Mouse (Mus musculus): ENCODE measurements around the gene Acta2.

Acta2 gene

GRCm38 (mm10) chr19:34192008-34192963 is 63.1 kb downstream of the Acta2 start, which contains the start of gene Stambpl1:
Gene Stambpl1, plus strand, starts transcription at chr19:34192229.
- DNase-seq (ENCODE audit: low read depth in 2 of 2, low spot score in 2 of 2): peak; percentile 76 to 81

- no peak for DNase-seq (ENCODE audit: low read depth in 2 of 2, low spot score in 2 of 2)
These were observed 63.8 kb downstream of the Acta2 start for GRCm38 (mm10) chr19:34191645-34192007.
